ENCODE assay signal across 8 mouse cellular contexts in genomic region chr12:69370936-69371335, GRCm38 (mm10). TPM values are rescaled to one million over a fixed set of nuclear protein-coding genes. Genes with fewer than 3 reads are reported as not detected.
DNase-seq lines count a peak whose midpoint lies in the region; ATAC-seq and TF ChIP-seq lines count a peak whose summit lies in the region.

No protein-coding gene starts in this region.

- peak overlapping the region; percentile 97 for H3K27ac ChIP-seq in kidney, postnatal 0 days
- peak overlapping the region; percentile 97 for H3K27ac ChIP-seq in embryonic facial prominence, embryonic 10.5 days (replicated peaks)
- H3K27ac ChIP-seq in hindbrain, postnatal 0 days, result peak overlapping the region; percentile 96; the same call in 1 of the 2 replicates
- peak overlapping the region; percentile 92; the same call in 1 of the 2 replicates for H3K27ac ChIP-seq in midbrain, postnatal 0 days (ENCODE audit: low read depth, low read length)

- TF ChIP-seq CTCF in kidney, postnatal 0 days (IDR thresholded peaks at IDR 0.05; ENCODE audit: low read depth), result no peak
- no peak for TF ChIP-seq CTCF in hindbrain, postnatal 0 days (IDR thresholded peaks at IDR 0.05; ENCODE audit: low read depth)
- no peak for TF ChIP-seq CTCF in midbrain, postnatal 0 days (IDR thresholded peaks at IDR 0.05)

- peaks cover 2% of the 10 kb centered on the region; the same call in 1 of the 2 replicates for H3K4me1 ChIP-seq in kidney, postnatal 0 days (replicated peaks; ENCODE audit: insufficient read depth, low read length)
- H3K4me1 ChIP-seq in embryonic facial prominence, embryonic 10.5 days, result peaks cover 28% of the 10 kb centered on the region
- H3K4me1 ChIP-seq in hindbrain, postnatal 0 days (ENCODE audit: insufficient read depth, low read length), result peaks cover 9% of the 10 kb centered on the region; the same call in 1 of the 2 replicates
- no peaks in the 10 kb centered on the region for H3K4me1 ChIP-seq in midbrain, postnatal 0 days (ENCODE audit: insufficient read depth, low read length)

- no peak for DNase-seq in kidney, postnatal 0 days (ENCODE audit: low spot score)
- no peak for DNase-seq in kidney, postnatal 14 days
- no peak for DNase-seq in embryonic facial prominence, embryonic 10.5 days (ENCODE audit: low spot score)
- no peak for DNase-seq in hindbrain, postnatal 0 days (ENCODE audit: low spot score)
- no peak for DNase-seq in midbrain, postnatal 0 days (ENCODE audit: low spot score)
- no peak for DNase-seq in gastrocnemius, postnatal 4 days (ENCODE audit: low spot score in 2 of 2)
- DNase-seq in urinary bladder, adult 18-20 months (ENCODE audit: low spot score in 2 of 2), result no peak
- DNase-seq in cerebellum, adult 11-12 months, result no peak

- H3K27me3 ChIP-seq in kidney, postnatal 0 days (ENCODE audit: insufficient read depth, low read length), result no peaks in the 10 kb centered on the region
- H3K27me3 ChIP-seq in embryonic facial prominence, embryonic 10.5 days (replicated peaks; ENCODE audit: low read depth, poor library complexity, severe bottlenecking), result no peaks in the 10 kb centered on the region
- no peaks in the 10 kb centered on the region for H3K27me3 ChIP-seq in hindbrain, postnatal 0 days (ENCODE audit: insufficient read depth, low read length)
- no peaks in the 10 kb centered on the region for H3K27me3 ChIP-seq in midbrain, postnatal 0 days (ENCODE audit: insufficient read depth, low read length)

- no peaks in the 10 kb centered on the region for H3K36me3 ChIP-seq in kidney, postnatal 0 days (ENCODE audit: insufficient read depth, low read length)
- H3K36me3 ChIP-seq in embryonic facial prominence, embryonic 10.5 days (replicated peaks), result peaks cover 17% of the 10 kb centered on the region
- no peaks in the 10 kb centered on the region for H3K36me3 ChIP-seq in hindbrain, postnatal 0 days (ENCODE audit: insufficient read depth, low read length)
- no peaks in the 10 kb centered on the region for H3K36me3 ChIP-seq in midbrain, postnatal 0 days (ENCODE audit: insufficient read depth, low read length)

- H3K9me3 ChIP-seq in kidney, postnatal 0 days (replicated peaks; ENCODE audit: low read length), result no peaks in the 10 kb centered on the region
- no peaks in the 10 kb centered on the region for H3K9me3 ChIP-seq in embryonic facial prominence, embryonic 10.5 days
- no peaks in the 10 kb centered on the region for H3K9me3 ChIP-seq in hindbrain, postnatal 0 days (ENCODE audit: low read length)
- no peaks in the 10 kb centered on the region for H3K9me3 ChIP-seq in midbrain, postnatal 0 days (ENCODE audit: low read length)

- no peak for ATAC-seq in kidney, postnatal 0 days (replicated peaks; ENCODE audit: low FRiP score, low read depth)
- no peak for ATAC-seq in hindbrain, postnatal 0 days
- ATAC-seq in midbrain, postnatal 0 days (ENCODE audit: low FRiP score), result no peak

- 13% methylated on average over 7 of the region's 7 CpGs for WGBS in kidney, postnatal 0 days
- WGBS in embryonic facial prominence, embryonic 10.5 days, result 15% methylated on average over 7 of the region's 7 CpGs
- WGBS in hindbrain, postnatal 0 days, result 13% methylated on average over 7 of the region's 7 CpGs
- WGBS in midbrain, postnatal 0 days, result 16% methylated on average over 7 of the region's 7 CpGs

- peak overlapping the region; percentile 82 for H3K4me2 ChIP-seq in kidney, postnatal 0 days (ENCODE audit: low read length)
- peak overlapping the region; percentile 95 for H3K4me2 ChIP-seq in hindbrain, postnatal 0 days (ENCODE audit: low read depth, low read length)
- H3K4me2 ChIP-seq in midbrain, postnatal 0 days (ENCODE audit: low read depth, low read length, poor library complexity, severe bottlenecking), result peak overlapping the region; percentile 95

- H3K9ac ChIP-seq in kidney, postnatal 0 days (ENCODE audit: low read depth, low read length), result peak overlapping the region; percentile 98; the same call in 1 of the 2 replicates
- H3K9ac ChIP-seq in hindbrain, postnatal 0 days (replicated peaks; ENCODE audit: low read length), result peak overlapping the region; percentile 97; the same call in 1 of the 2 replicates
- H3K9ac ChIP-seq in midbrain, postnatal 0 days (replicated peaks; ENCODE audit: low read length, poor library complexity, severe bottlenecking), result no peak overlapping the region

- H3K4me3 ChIP-seq in kidney, postnatal 0 days (replicated peaks; ENCODE audit: low read depth, low read length), result peak overlapping the region; percentile 99
- peak overlapping the region; percentile 98 for H3K4me3 ChIP-seq in embryonic facial prominence, embryonic 10.5 days
- peak overlapping the region; percentile 100 for H3K4me3 ChIP-seq in hindbrain, postnatal 0 days (ENCODE audit: low read length)
- H3K4me3 ChIP-seq in midbrain, postnatal 0 days (ENCODE audit: low read depth, low read length), result peak overlapping the region; percentile 98

RNA-seq across cellular contexts. Expression of gene Arf6, which starts 1.0 kb away (rescaled TPM):
- polyA plus RNA-seq in kidney, postnatal 0 days (2015; fragmentation: Nextera tagmentation; extraction: Ambion mirVana), result 56.2 and 70.7 TPM in 2 replicates
- 37.4 and 38.7 TPM in 2 replicates for polyA plus RNA-seq in embryonic facial prominence, embryonic 10.5 days (2016; fragmentation: Nextera tagmentation; extraction: Ambion mirVana)
- total RNA-seq in hindbrain, postnatal 0 days (2014; rRNA removed), result 112 and 132 TPM in 2 replicates
- 41.6 and 43.5 TPM in 2 replicates for polyA plus RNA-seq in hindbrain, postnatal 0 days (2015; fragmentation: Nextera tagmentation; extraction: Ambion mirVana)
- 122 TPM in 2 replicates for total RNA-seq in midbrain, postnatal 0 days (2014; rRNA removed)
- 34.9 and 42.0 TPM in 2 replicates for polyA plus RNA-seq in midbrain, postnatal 0 days (2015; fragmentation: Nextera tagmentation; extraction: Ambion mirVana)
- 10 to 100 TPM; 72.6 to 77.6 TPM for total RNA-seq in gastrocnemius, postnatal 4 days (2021)

RNA-seq across cellular contexts. Expression of gene Gm9887, which starts 1.3 kb away (rescaled TPM):
- polyA plus RNA-seq in kidney, postnatal 0 days (2015; fragmentation: Nextera tagmentation; extraction: Ambion mirVana), result 1.3 and 3.2 TPM in 2 replicates
- polyA plus RNA-seq in embryonic facial prominence, embryonic 10.5 days (2016; fragmentation: Nextera tagmentation; extraction: Ambion mirVana), result 0.90 and 1.5 TPM in 2 replicates
- not detected in 2 replicates for total RNA-seq in hindbrain, postnatal 0 days (2014; rRNA removed)
- polyA plus RNA-seq in hindbrain, postnatal 0 days (2015; fragmentation: Nextera tagmentation; extraction: Ambion mirVana), result 0.43 and 1.5 TPM in 2 replicates
- total RNA-seq in midbrain, postnatal 0 days (2014; rRNA removed), result not detected in 2 replicates
- 0.90 and 1.0 TPM in 2 replicates for polyA plus RNA-seq in midbrain, postnatal 0 days (2015; fragmentation: Nextera tagmentation; extraction: Ambion mirVana)
- total RNA-seq in gastrocnemius, postnatal 4 days (2021), result under 1 TPM in 1 of 2 experiments, not detected in 1; 0.81 TPM

RNA-seq across cellular contexts. Expression of gene Nemf, which starts 14.0 kb away (rescaled TPM):
- polyA plus RNA-seq in kidney, postnatal 0 days (2015; fragmentation: Nextera tagmentation; extraction: Ambion mirVana), result 66.8 and 69.9 TPM in 2 replicates
- polyA plus RNA-seq in embryonic facial prominence, embryonic 10.5 days (2016; fragmentation: Nextera tagmentation; extraction: Ambion mirVana), result 95.0 and 98.7 TPM in 2 replicates
- total RNA-seq in hindbrain, postnatal 0 days (2014; rRNA removed), result 24.9 and 34.3 TPM in 2 replicates
- 69.7 and 78.2 TPM in 2 replicates for polyA plus RNA-seq in hindbrain, postnatal 0 days (2015; fragmentation: Nextera tagmentation; extraction: Ambion mirVana)
- 24.0 and 40.8 TPM in 2 replicates for total RNA-seq in midbrain, postnatal 0 days (2014; rRNA removed)
- polyA plus RNA-seq in midbrain, postnatal 0 days (2015; fragmentation: Nextera tagmentation; extraction: Ambion mirVana), result 63.9 and 69.6 TPM in 2 replicates
- 10 to 100 TPM; 30.0 to 33.5 TPM for total RNA-seq in gastrocnemius, postnatal 4 days (2021)
